Mouse (Mus musculus): ENCODE measurements around the gene Gm42420. TPM values are rescaled to one million over a fixed set of nuclear protein-coding genes. Genes with fewer than 3 reads are reported as not detected.
A peak's percentile ranks its signal among the peaks of the same experiment; 100 is the strongest.

Gm42420 gene
- not detected in 2 replicates for polyA plus RNA-seq (2012; ENCODE audit: insufficient read depth, low replicate concordance)

- no peak for TF ChIP-seq GATA1 (IDR thresholded peaks at IDR 0.05; ENCODE audit: borderline replicate concordance, low read length)
- TF ChIP-seq FLI1 (IDR thresholded peaks at IDR 0.05; ENCODE audit: low read length) = no peak
- Histone ChIP-seq H3K4me1 (peaks cover 12% of the 10 kb centered on the region), H3K27me3 (replicated peaks) (no peaks in the 10 kb centered on the region), H3K9me3 (no peaks in the 10 kb centered on the region), H3K36me3 (replicated peaks; ENCODE audit: low read length) (peaks cover 93% of the 10 kb centered on the region), H3K4me3 (replicated peaks) (peak within 1 kb of the TSS; percentile 53)
These were observed at the start of gene Gm42420 for GRCm38 (mm10) chr6:39585517-39585916. Gene Gm42420 (plus strand): TSS chr6:39585753.

- H3K4me3 ChIP-seq (replicated peaks) = no peak overlapping the region
- H3K4me1 ChIP-seq = peaks cover 25% of the 10 kb centered on the region
- 0 out of 2 replicates have a peak, but pooled peaks cover 4% of the 10 kb centered on the region for H3K9me3 ChIP-seq
- H3K36me3 ChIP-seq (replicated peaks; ENCODE audit: low read length) = no peaks in the 10 kb centered on the region
- H3K27me3 ChIP-seq (replicated peaks) = peaks cover 8% of the 10 kb centered on the region
- TF ChIP-seq FLI1 (IDR thresholded peaks at IDR 0.05; ENCODE audit: low read length) = no peak
- no peak for TF ChIP-seq GATA1 (IDR thresholded peaks at IDR 0.05; ENCODE audit: borderline replicate concordance, low read length)
These were observed 48.9 kb upstream of the Gm42420 start for GRCm38 (mm10) chr6:39536621-39537020.

DNA sequence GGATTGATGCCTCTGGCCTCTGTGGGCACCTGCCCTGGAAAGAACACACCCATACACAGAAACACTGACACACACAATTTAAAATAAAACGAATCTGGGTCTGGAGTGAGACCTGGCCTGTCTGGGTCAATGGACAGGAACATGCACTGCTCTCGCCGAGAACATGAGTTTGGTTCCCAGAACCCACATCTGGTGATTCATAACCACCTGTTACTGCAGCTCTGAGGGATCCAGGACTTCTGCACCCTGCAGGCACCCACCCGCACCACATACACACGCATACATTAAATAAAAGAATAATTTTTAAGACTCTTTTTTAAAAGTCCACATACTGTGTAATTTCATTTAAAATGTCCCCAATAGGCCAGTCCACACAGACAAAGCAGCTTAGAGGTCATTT lies 48.3 kb upstream of the Gm42420 start:
- Histone ChIP-seq H3K27me3 (replicated peaks) (peaks cover 8% of the 10 kb centered on the region), H3K4me3 (replicated peaks) (no peak overlapping the region), H3K4me1 (peaks cover 25% of the 10 kb centered on the region), H3K9me3 (0 out of 2 replicates have a peak, but pooled peaks cover 4% of the 10 kb centered on the region), H3K36me3 (replicated peaks; ENCODE audit: low read length) (no peaks in the 10 kb centered on the region)
- TF ChIP-seq GATA1 (IDR thresholded peaks at IDR 0.05; ENCODE audit: borderline replicate concordance, low read length) (no peak), FLI1 (IDR thresholded peaks at IDR 0.05; ENCODE audit: low read length) (no peak)

DNA sequence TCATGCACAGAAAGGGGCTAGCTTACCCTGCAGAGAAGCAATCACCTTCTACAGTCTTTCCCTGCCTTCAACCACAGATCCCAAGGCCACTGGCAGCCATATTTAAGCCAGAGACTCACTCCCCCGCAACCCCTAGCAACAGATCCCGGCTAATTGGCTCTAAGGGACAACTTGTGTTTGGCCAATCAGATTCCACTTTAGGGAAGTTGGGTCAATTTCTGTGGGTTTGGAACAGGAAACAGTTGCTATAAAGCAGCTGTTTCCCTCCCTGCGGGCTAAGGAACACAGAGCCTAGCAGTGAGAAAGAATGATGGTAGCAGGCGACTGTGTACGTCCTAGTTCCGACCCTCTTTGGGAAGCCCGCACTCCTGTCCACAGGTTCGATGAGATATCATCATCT lies 47.3 kb upstream of the Gm42420 start:
- no peaks in the 10 kb centered on the region for H3K36me3 ChIP-seq (replicated peaks; ENCODE audit: low read length)

DNA sequence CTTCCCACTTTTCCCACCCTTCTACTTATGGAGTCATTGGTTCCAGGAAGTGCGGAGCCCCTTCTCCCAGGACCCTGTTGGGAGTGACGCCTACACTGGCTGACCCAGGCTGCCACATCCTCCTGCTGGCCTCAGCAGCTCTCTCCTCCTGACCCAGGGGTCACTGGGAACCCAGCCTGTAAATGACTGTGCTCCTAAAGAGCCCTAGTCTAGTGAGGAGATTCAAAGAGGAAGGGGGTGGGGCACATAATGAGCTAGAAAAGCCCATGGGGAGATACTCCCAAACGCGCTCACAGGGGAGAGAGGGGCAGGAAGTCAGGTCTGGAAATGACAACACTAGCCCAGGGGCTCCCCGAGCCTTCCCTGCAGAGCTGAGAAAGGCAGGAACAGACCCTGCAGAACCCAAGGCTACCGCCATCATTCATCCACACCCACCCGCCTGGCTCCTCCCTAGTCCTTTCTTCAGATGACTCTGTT lies 45.8 kb upstream of the Gm42420 start:
- peaks cover 13% of the 10 kb centered on the region for H3K27me3 ChIP-seq (replicated peaks)
- no peaks in the 10 kb centered on the region for H3K36me3 ChIP-seq (replicated peaks; ENCODE audit: low read length)
- peaks cover 33% of the 10 kb centered on the region for H3K4me1 ChIP-seq
- H3K9me3 ChIP-seq = no peaks in the 10 kb centered on the region
- peak overlapping the region; percentile 47 for H3K4me3 ChIP-seq (replicated peaks)
- TF ChIP-seq GATA1 (IDR thresholded peaks at IDR 0.05; ENCODE audit: borderline replicate concordance, low read length) = no peak
- TF ChIP-seq FLI1 (IDR thresholded peaks at IDR 0.05; ENCODE audit: low read length) = no peak

More for the DNA sequence above, 47.3 kb upstream of the Gm42420 start:
- peaks cover 31% of the 10 kb centered on the region for H3K4me1 ChIP-seq
- H3K9me3 ChIP-seq = 0 out of 2 replicates have a peak, but pooled peaks cover 4% of the 10 kb centered on the region
- TF ChIP-seq GATA1 (IDR thresholded peaks at IDR 0.05; ENCODE audit: borderline replicate concordance, low read length) (no peak), FLI1 (IDR thresholded peaks at IDR 0.05; ENCODE audit: low read length) (no peak)
- H3K27me3 ChIP-seq (replicated peaks) = peaks cover 7% of the 10 kb centered on the region
- H3K4me3 ChIP-seq (replicated peaks) = peak overlapping the region; percentile 62

DNA sequence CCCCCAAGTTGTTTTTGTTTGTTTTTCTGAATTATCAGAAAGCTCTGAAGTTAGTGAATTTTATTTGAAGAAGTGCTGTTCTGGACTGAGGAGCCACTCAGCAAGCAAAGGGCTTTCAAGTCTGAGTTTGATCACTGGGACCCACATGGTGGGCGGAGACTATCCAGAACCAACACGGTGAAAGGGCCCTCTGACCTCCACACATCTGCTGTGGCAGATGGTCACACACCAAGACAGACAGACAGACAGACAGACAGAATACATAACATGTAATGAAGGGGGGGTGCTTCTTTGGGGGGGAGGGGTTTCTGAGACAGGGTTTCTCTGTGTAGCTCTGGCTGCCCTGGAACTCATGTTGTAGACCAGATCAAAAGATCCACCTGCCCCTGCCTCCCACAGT lies 45.0 kb upstream of the Gm42420 start:
- Histone ChIP-seq H3K4me1 (peaks cover 33% of the 10 kb centered on the region), H3K36me3 (replicated peaks; ENCODE audit: low read length) (no peaks in the 10 kb centered on the region), H3K4me3 (replicated peaks) (no peak overlapping the region), H3K27me3 (replicated peaks) (peaks cover 18% of the 10 kb centered on the region), H3K9me3 (no peaks in the 10 kb centered on the region)
- TF ChIP-seq GATA1 (IDR thresholded peaks at IDR 0.05; ENCODE audit: borderline replicate concordance, low read length) (no peak), FLI1 (IDR thresholded peaks at IDR 0.05; ENCODE audit: low read length) (no peak)

DNA sequence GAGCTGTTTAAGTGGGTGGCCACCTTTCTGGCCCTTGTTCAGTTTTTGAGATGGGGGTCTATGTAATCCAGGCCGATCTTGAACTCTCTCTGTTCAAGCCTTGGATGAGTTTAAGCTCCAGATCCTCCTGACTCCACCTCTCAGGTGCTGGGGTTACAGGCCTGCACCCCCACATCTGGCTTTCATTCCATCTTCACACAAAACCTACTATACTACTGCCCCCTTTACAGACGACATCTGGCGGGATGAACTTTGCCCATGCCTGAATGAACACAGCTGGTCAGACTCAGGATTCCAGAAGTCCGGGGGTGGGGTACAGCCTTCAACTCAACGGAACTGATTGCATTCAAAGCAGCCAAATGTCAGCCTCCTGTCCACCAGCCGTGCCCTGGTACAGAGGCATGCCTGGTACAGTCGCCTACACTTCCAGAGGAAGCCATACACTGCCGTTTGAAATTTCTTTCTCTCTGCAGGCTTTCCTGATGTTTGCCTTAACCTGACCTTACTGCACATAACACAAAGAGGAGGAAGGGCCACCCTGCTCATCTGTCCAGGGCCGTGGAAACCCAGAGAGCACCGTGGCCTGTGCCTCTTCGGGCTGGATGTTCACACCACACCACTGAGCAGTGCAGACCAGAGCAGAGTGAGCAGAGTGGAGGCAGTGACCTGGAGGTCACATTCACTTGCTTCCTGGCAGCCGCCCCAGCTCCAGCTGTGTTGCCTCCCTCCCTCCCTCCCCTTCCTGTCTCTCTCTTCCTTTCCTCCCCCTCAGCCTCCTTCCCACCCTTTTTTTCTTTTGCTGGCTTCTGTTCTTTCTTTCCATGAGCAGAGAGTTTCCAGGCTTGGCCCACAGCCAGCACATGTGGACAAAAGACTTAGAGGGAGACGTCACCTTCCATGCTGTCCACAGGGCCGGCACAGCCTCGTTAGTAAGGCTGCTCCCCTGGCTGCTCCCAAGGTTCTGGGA lies 42.6 kb upstream of the Gm42420 start:
- no peaks in the 10 kb centered on the region for H3K9me3 ChIP-seq
- H3K4me3 ChIP-seq (replicated peaks) = peak overlapping the region; percentile 4
- peaks cover 32% of the 10 kb centered on the region for H3K4me1 ChIP-seq
- peaks cover 32% of the 10 kb centered on the region for H3K27me3 ChIP-seq (replicated peaks)
- no peaks in the 10 kb centered on the region for H3K36me3 ChIP-seq (replicated peaks; ENCODE audit: low read length)
- no peak for TF ChIP-seq FLI1 (IDR thresholded peaks at IDR 0.05; ENCODE audit: low read length)
- no peak for TF ChIP-seq GATA1 (IDR thresholded peaks at IDR 0.05; ENCODE audit: borderline replicate concordance, low read length)

DNA sequence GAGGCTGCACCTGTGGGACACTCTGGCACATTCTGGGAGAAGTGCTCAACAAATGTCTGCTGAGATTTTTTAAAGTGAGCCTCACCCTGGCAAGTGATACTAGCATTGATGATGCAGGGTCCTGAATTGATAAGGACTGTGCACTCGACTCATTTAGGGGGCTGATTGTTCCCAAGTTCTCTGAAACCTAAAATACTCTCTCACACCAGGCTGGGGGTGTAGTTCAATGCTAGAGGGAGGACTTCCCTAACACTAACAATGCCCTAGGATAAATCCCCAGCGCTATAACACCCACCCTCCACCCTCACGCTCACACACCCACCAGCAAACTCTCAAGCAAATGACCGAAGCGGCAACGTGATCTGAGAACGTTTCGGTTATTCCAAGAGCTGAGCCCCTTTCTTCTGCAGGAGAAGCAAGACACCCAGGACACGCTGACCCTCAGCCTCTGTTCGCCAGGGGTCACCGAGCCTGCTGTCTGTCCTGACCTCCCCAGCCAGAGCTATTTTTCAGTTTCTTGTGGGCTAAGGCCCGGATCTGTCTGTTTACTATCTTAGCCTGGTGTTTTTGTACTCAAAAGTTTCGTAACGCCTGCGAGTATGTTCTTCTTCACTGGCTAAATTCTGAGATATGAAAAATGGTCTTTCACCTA lies 41.7 kb upstream of the Gm42420 start:
- H3K27me3 ChIP-seq (replicated peaks) = peaks cover 41% of the 10 kb centered on the region
- H3K4me1 ChIP-seq = peaks cover 22% of the 10 kb centered on the region
- H3K36me3 ChIP-seq (replicated peaks; ENCODE audit: low read length) = no peaks in the 10 kb centered on the region
- no peak overlapping the region for H3K4me3 ChIP-seq (replicated peaks)
- no peaks in the 10 kb centered on the region for H3K9me3 ChIP-seq
- TF ChIP-seq GATA1 (IDR thresholded peaks at IDR 0.05; ENCODE audit: borderline replicate concordance, low read length) = no peak
- TF ChIP-seq FLI1 (IDR thresholded peaks at IDR 0.05; ENCODE audit: low read length) = no peak

GRCm38 (mm10) chr6:39545474-39545873 lies 40.1 kb upstream of the Gm42420 start:
- H3K27me3 ChIP-seq (replicated peaks) = peaks cover 43% of the 10 kb centered on the region
- H3K36me3 ChIP-seq (replicated peaks; ENCODE audit: low read length) = no peaks in the 10 kb centered on the region
- no peak overlapping the region for H3K4me3 ChIP-seq (replicated peaks)
- peaks cover 8% of the 10 kb centered on the region for H3K4me1 ChIP-seq
- TF ChIP-seq GATA1 (IDR thresholded peaks at IDR 0.05; ENCODE audit: borderline replicate concordance, low read length) = no peak
- no peak for TF ChIP-seq FLI1 (IDR thresholded peaks at IDR 0.05; ENCODE audit: low read length)
- H3K9me3 ChIP-seq = no peaks in the 10 kb centered on the region

All from megakaryocyte, embryonic 14.5 days (primary cell).